Mouse (Mus musculus): ENCODE measurements around the gene Idi1. TPM values are rescaled to one million over a fixed set of nuclear protein-coding genes. Genes with fewer than 3 reads are reported as not detected.
A peak's percentile ranks its signal among the peaks of the same experiment; 100 is the strongest.

The Idi1 gene
- polyA plus RNA-seq, 1 experiment from 2014 or later = 130 TPM

- WGBS = 97% methylated on average over 4 of the region's 4 CpGs
- ATAC-seq = no peak
- peaks cover 6% of the 10 kb centered on the region; the same call in 1 of the 2 replicates for H3K36me3 ChIP-seq (ENCODE audit: control insufficient read depth, insufficient read depth, low read length)
Measured at GRCm38 (mm10) chr13:8853424-8853823, 31.9 kb upstream of the Idi1 start.

GRCm38 (mm10) chr13:8854769-8855168 is 30.5 kb upstream of the Idi1 start:
- Histone ChIP-seq H3K36me3 (ENCODE audit: control insufficient read depth, insufficient read depth, low read length) (peaks cover 3% of the 10 kb centered on the region; the same call in 1 of the 2 replicates), H3K27me3 (replicated peaks; ENCODE audit: control insufficient read depth, insufficient read depth, low read length) (no peaks in the 10 kb centered on the region), H3K27ac (ENCODE audit: low read length) (no peak overlapping the region), H3K4me2 (ENCODE audit: low read depth, low read length) (no peak overlapping the region), H3K4me1 (ENCODE audit: control insufficient read depth, insufficient read depth, low read length) (no peaks in the 10 kb centered on the region), H3K9ac (ENCODE audit: low read depth, low read length) (no peak overlapping the region), H3K4me3 (ENCODE audit: low read length) (no peak overlapping the region), H3K9me3 (ENCODE audit: control insufficient read depth, low read length) (no peaks in the 10 kb centered on the region)
- 91% methylated on average over 2 of the region's 2 CpGs for WGBS
- ATAC-seq = no peak

More at GRCm38 (mm10) chr13:8853424-8853823, 31.9 kb upstream of the Idi1 start:
- H3K9ac ChIP-seq (ENCODE audit: low read depth, low read length) = no peak overlapping the region
- H3K4me2 ChIP-seq (ENCODE audit: low read depth, low read length) = no peak overlapping the region
- no peak overlapping the region for H3K27ac ChIP-seq (ENCODE audit: low read length)
- H3K4me1 ChIP-seq (ENCODE audit: control insufficient read depth, insufficient read depth, low read length) = no peaks in the 10 kb centered on the region
- no peak overlapping the region for H3K4me3 ChIP-seq (ENCODE audit: low read length)
- no peaks in the 10 kb centered on the region for H3K9me3 ChIP-seq (ENCODE audit: control insufficient read depth, low read length)
- no peaks in the 10 kb centered on the region for H3K27me3 ChIP-seq (replicated peaks; ENCODE audit: control insufficient read depth, insufficient read depth, low read length)

- Histone ChIP-seq H3K27me3 (replicated peaks; ENCODE audit: control insufficient read depth, insufficient read depth, low read length) (no peaks in the 10 kb centered on the region), H3K9me3 (ENCODE audit: control insufficient read depth, low read length) (no peaks in the 10 kb centered on the region), H3K36me3 (ENCODE audit: control insufficient read depth, insufficient read depth, low read length) (peaks cover 3% of the 10 kb centered on the region; the same call in 1 of the 2 replicates), H3K4me2 (ENCODE audit: low read depth, low read length) (no peak overlapping the region), H3K27ac (ENCODE audit: low read length) (no peak overlapping the region), H3K9ac (ENCODE audit: low read depth, low read length) (no peak overlapping the region), H3K4me3 (ENCODE audit: low read length) (no peak overlapping the region), H3K4me1 (ENCODE audit: control insufficient read depth, insufficient read depth, low read length) (no peaks in the 10 kb centered on the region)
- 87% methylated on average over 6 of the region's 6 CpGs for WGBS
- no peak for ATAC-seq
Measured at GRCm38 (mm10) chr13:8858453-8858852, 26.8 kb upstream of the Idi1 start.

- Histone ChIP-seq H3K4me1 (ENCODE audit: control insufficient read depth, insufficient read depth, low read length) (no peaks in the 10 kb centered on the region), H3K4me2 (ENCODE audit: low read depth, low read length) (no peak overlapping the region), H3K36me3 (ENCODE audit: control insufficient read depth, insufficient read depth, low read length) (no peaks in the 10 kb centered on the region), H3K9ac (ENCODE audit: low read depth, low read length) (no peak overlapping the region), H3K4me3 (ENCODE audit: low read length) (no peak overlapping the region), H3K9me3 (ENCODE audit: control insufficient read depth, low read length) (no peaks in the 10 kb centered on the region), H3K27me3 (replicated peaks; ENCODE audit: control insufficient read depth, insufficient read depth, low read length) (no peaks in the 10 kb centered on the region), H3K27ac (ENCODE audit: low read length) (no peak overlapping the region)
- ATAC-seq = no peak
- WGBS = 91% methylated on average over 9 of the region's 9 CpGs
Measured at GRCm38 (mm10) chr13:8860861-8861260, 24.4 kb upstream of the Idi1 start.

GRCm38 (mm10) chr13:8864990-8865389 is 20.3 kb upstream of the Idi1 start:
- H3K4me1 ChIP-seq (ENCODE audit: control insufficient read depth, insufficient read depth, low read length) = peaks cover 6% of the 10 kb centered on the region
- ATAC-seq = no peak
- WGBS = 90% methylated on average over 3 of the region's 3 CpGs
- H3K27ac ChIP-seq (ENCODE audit: low read length) = no peak overlapping the region
- no peak overlapping the region for H3K4me3 ChIP-seq (ENCODE audit: low read length)
- no peaks in the 10 kb centered on the region for H3K27me3 ChIP-seq (replicated peaks; ENCODE audit: control insufficient read depth, insufficient read depth, low read length)
- no peak overlapping the region for H3K4me2 ChIP-seq (ENCODE audit: low read depth, low read length)
- no peaks in the 10 kb centered on the region for H3K9me3 ChIP-seq (ENCODE audit: control insufficient read depth, low read length)
- H3K36me3 ChIP-seq (ENCODE audit: control insufficient read depth, insufficient read depth, low read length) = no peaks in the 10 kb centered on the region
- H3K9ac ChIP-seq (ENCODE audit: low read depth, low read length) = no peak overlapping the region

- WGBS = 84% methylated on average over 7 of the region's 7 CpGs
- Histone ChIP-seq H3K4me3 (ENCODE audit: low read length) (no peak overlapping the region), H3K36me3 (ENCODE audit: control insufficient read depth, insufficient read depth, low read length) (no peaks in the 10 kb centered on the region), H3K9ac (ENCODE audit: low read depth, low read length) (no peak overlapping the region), H3K9me3 (ENCODE audit: control insufficient read depth, low read length) (no peaks in the 10 kb centered on the region), H3K4me1 (ENCODE audit: control insufficient read depth, insufficient read depth, low read length) (peaks cover 6% of the 10 kb centered on the region), H3K4me2 (ENCODE audit: low read depth, low read length) (no peak overlapping the region), H3K27ac (ENCODE audit: low read length) (no peak overlapping the region), H3K27me3 (replicated peaks; ENCODE audit: control insufficient read depth, insufficient read depth, low read length) (no peaks in the 10 kb centered on the region)
- ATAC-seq = no peak
Measured at GRCm38 (mm10) chr13:8866612-8867011, 18.7 kb upstream of the Idi1 start.

GRCm38 (mm10) chr13:8869578-8870157 is 15.6 kb upstream of the Idi1 start:
- Histone ChIP-seq H3K4me2 (ENCODE audit: low read depth, low read length) (peak overlapping the region; percentile 57), H3K27me3 (replicated peaks; ENCODE audit: control insufficient read depth, insufficient read depth, low read length) (no peaks in the 10 kb centered on the region), H3K36me3 (ENCODE audit: control insufficient read depth, insufficient read depth, low read length) (no peaks in the 10 kb centered on the region), H3K9ac (ENCODE audit: low read depth, low read length) (peak overlapping the region; percentile 90; the same call in 1 of the 2 replicates), H3K9me3 (ENCODE audit: control insufficient read depth, low read length) (no peaks in the 10 kb centered on the region), H3K4me3 (ENCODE audit: low read length) (peak overlapping the region; percentile 80), H3K4me1 (ENCODE audit: control insufficient read depth, insufficient read depth, low read length) (peaks cover 6% of the 10 kb centered on the region), H3K27ac (ENCODE audit: low read length) (no peak overlapping the region)
- ATAC-seq = no peak
- 56% methylated on average over 5 of the region's 5 CpGs for WGBS

- Histone ChIP-seq H3K9me3 (ENCODE audit: control insufficient read depth, low read length) (no peaks in the 10 kb centered on the region), H3K27me3 (replicated peaks; ENCODE audit: control insufficient read depth, insufficient read depth, low read length) (no peaks in the 10 kb centered on the region), H3K4me2 (ENCODE audit: low read depth, low read length) (peak overlapping the region; percentile 57), H3K4me3 (ENCODE audit: low read length) (peak overlapping the region; percentile 80), H3K27ac (ENCODE audit: low read length) (peak overlapping the region; percentile 100; the same call in 1 of the 2 replicates), H3K9ac (ENCODE audit: low read depth, low read length) (peak overlapping the region; percentile 90), H3K36me3 (ENCODE audit: control insufficient read depth, insufficient read depth, low read length) (no peaks in the 10 kb centered on the region), H3K4me1 (ENCODE audit: control insufficient read depth, insufficient read depth, low read length) (peaks cover 6% of the 10 kb centered on the region)
- no peak for ATAC-seq
- 7% methylated on average over 9 of the region's 9 CpGs for WGBS
Measured at GRCm38 (mm10) chr13:8870160-8870509, 15.2 kb upstream of the Idi1 start.

- Histone ChIP-seq H3K9ac (ENCODE audit: low read depth, low read length) (peak overlapping the region; percentile 90), H3K36me3 (ENCODE audit: control insufficient read depth, insufficient read depth, low read length) (no peaks in the 10 kb centered on the region), H3K27me3 (replicated peaks; ENCODE audit: control insufficient read depth, insufficient read depth, low read length) (no peaks in the 10 kb centered on the region), H3K27ac (ENCODE audit: low read length) (peak overlapping the region; percentile 100), H3K4me2 (ENCODE audit: low read depth, low read length) (peak overlapping the region; percentile 77), H3K9me3 (ENCODE audit: control insufficient read depth, low read length) (no peaks in the 10 kb centered on the region), H3K4me1 (ENCODE audit: control insufficient read depth, insufficient read depth, low read length) (peaks cover 6% of the 10 kb centered on the region), H3K4me3 (ENCODE audit: low read length) (peak overlapping the region; percentile 80)
- ATAC-seq = peak; percentile 92
- under 1% methylated on average over 57 of the region's 57 CpGs for WGBS
Measured at GRCm38 (mm10) chr13:8870510-8871313, 14.6 kb upstream of the Idi1 start.

All from intestine, embryonic 16.5 days (tissue).